Mouse (Mus musculus): Measurements from ENCODE around the gene St5. TPM values are rescaled to one million over a fixed set of nuclear protein-coding genes. Genes with fewer than 3 reads are reported as not detected.

The St5 gene
- total and polyA plus RNA-seq, 2 experiments from 2014 or later = 12.3 to 18.0 TPM

DNA sequence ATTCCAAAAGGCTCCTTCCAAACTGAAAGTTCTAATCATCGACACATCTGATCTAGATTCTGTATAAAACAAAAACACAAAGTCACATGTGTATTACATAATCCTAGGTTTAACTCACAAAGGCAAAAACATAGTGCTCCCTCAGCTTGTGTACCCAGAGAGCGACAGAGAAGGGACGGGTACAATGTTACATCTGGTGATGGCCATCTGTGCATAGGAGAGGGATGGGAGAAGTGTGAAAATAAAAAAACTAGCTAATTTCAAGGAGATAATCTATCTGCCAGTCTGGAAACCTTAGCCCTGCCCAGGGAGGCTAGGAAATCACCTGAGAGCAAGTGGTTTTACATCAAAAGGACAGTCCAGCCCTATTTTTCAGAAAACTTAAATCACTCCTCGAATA is 40.8 kb downstream of the St5 start:
- DNase-seq (no peak), ATAC-seq (no peak)
- H3K4me2 ChIP-seq (ENCODE audit: low read depth) = no peak overlapping the region
- H3K27ac ChIP-seq (ENCODE audit: low read depth, low read length) = no peak overlapping the region
- H3K4me1 ChIP-seq (ENCODE audit: insufficient read depth) = no peaks in the 10 kb centered on the region
- no peak for TF ChIP-seq CTCF (IDR thresholded peaks at IDR 0.05; ENCODE audit: low read depth)
- H3K27me3 ChIP-seq (ENCODE audit: insufficient read depth, low read length) = no peaks in the 10 kb centered on the region
- H3K36me3 ChIP-seq (ENCODE audit: insufficient read depth) = no peaks in the 10 kb centered on the region
- 54% methylated on average over 4 of the region's 4 CpGs for WGBS
- H3K9me3 ChIP-seq (ENCODE audit: low read length) = no peaks in the 10 kb centered on the region
- H3K9ac ChIP-seq = no peak overlapping the region
- H3K4me3 ChIP-seq (ENCODE audit: low read depth, low read length) = no peak overlapping the region

- Histone ChIP-seq H3K4me1 (ENCODE audit: insufficient read depth) (no peaks in the 10 kb centered on the region), H3K4me3 (ENCODE audit: low read depth, low read length) (no peak overlapping the region), H3K9ac (no peak overlapping the region), H3K9me3 (ENCODE audit: low read length) (no peaks in the 10 kb centered on the region), H3K36me3 (ENCODE audit: insufficient read depth) (no peaks in the 10 kb centered on the region), H3K27me3 (ENCODE audit: insufficient read depth, low read length) (no peaks in the 10 kb centered on the region), H3K27ac (ENCODE audit: low read depth, low read length) (no peak overlapping the region), H3K4me2 (ENCODE audit: low read depth) (no peak overlapping the region)
- ATAC-seq (no peak), DNase-seq (no peak)
- TF ChIP-seq CTCF (IDR thresholded peaks at IDR 0.05; ENCODE audit: low read depth) = no peak
- 97% methylated on average over 2 of the region's 2 CpGs for WGBS
Observed at GRCm38 (mm10) chr7:109659278-109659677, 44.1 kb downstream of the St5 start.

GRCm38 (mm10) chr7:109657884-109658283 is 45.5 kb downstream of the St5 start:
- no peak for ATAC-seq
- DNase-seq = no peak
- Histone ChIP-seq H3K4me2 (ENCODE audit: low read depth) (no peak overlapping the region), H3K27me3 (ENCODE audit: insufficient read depth, low read length) (no peaks in the 10 kb centered on the region), H3K9me3 (ENCODE audit: low read length) (no peaks in the 10 kb centered on the region), H3K9ac (no peak overlapping the region), H3K36me3 (ENCODE audit: insufficient read depth) (no peaks in the 10 kb centered on the region), H3K4me1 (ENCODE audit: insufficient read depth) (no peaks in the 10 kb centered on the region), H3K4me3 (ENCODE audit: low read depth, low read length) (no peak overlapping the region), H3K27ac (ENCODE audit: low read depth, low read length) (no peak overlapping the region)
- 69% methylated on average over 6 of the region's 6 CpGs for WGBS
- TF ChIP-seq CTCF (IDR thresholded peaks at IDR 0.05; ENCODE audit: low read depth) = no peak

GRCm38 (mm10) chr7:109654871-109655270 is 48.5 kb downstream of the St5 start:
- no peak overlapping the region for H3K4me2 ChIP-seq (ENCODE audit: low read depth)
- H3K9me3 ChIP-seq (ENCODE audit: low read length) = no peaks in the 10 kb centered on the region

DNA sequence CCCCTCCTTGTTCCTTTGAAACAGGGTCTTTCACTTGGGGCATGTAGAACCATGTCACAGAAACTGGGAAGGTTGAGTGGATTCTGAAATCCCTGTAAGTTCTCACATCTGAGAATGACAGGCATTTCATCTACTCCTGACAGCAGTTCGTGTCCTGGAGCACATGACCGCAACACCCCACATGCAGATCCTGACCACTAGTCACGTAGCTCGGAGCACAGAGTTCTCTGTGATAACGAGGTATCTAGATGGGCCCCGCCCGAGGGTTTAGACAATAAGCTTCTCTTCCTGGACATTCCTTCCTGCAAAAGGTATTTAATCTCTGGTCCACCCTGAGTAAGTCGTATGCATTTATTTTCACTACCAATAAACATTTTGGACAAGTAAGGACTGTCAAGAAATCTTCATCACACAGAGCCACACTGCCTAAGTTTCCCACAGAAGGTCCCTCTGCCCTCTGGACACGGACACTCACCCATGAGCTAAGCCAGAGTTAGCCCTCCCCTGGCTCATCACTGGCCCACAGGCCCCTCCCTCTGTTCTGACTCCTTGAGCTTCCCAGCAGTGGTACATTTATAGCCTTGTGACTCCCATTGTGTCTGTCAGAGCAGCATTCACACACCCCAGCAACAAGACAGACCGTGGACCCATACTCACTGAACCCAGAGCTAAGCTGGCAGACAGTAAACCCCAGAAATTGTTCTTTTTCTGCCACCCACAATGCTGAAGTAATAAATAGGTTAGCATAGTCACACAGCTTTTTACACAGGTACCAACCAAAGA is 54.4 kb downstream of the St5 start:
- Histone ChIP-seq H3K4me3 (ENCODE audit: low read depth, low read length) (no peak overlapping the region), H3K27me3 (ENCODE audit: insufficient read depth, low read length) (no peaks in the 10 kb centered on the region), H3K9ac (no peak overlapping the region), H3K9me3 (ENCODE audit: low read length) (no peaks in the 10 kb centered on the region), H3K27ac (ENCODE audit: low read depth, low read length) (no peak overlapping the region), H3K4me2 (ENCODE audit: low read depth) (no peak overlapping the region), H3K4me1 (ENCODE audit: insufficient read depth) (no peaks in the 10 kb centered on the region), H3K36me3 (ENCODE audit: insufficient read depth) (no peaks in the 10 kb centered on the region)
- no peak for ATAC-seq
- no peak for TF ChIP-seq CTCF (IDR thresholded peaks at IDR 0.05; ENCODE audit: low read depth)
- DNase-seq = no peak
- WGBS = 74% methylated on average over 10 of the region's 10 CpGs

More at GRCm38 (mm10) chr7:109654871-109655270, 48.5 kb downstream of the St5 start:
- DNase-seq (no peak), ATAC-seq (no peak)
- H3K36me3 ChIP-seq (ENCODE audit: insufficient read depth) = no peaks in the 10 kb centered on the region
- no peaks in the 10 kb centered on the region for H3K27me3 ChIP-seq (ENCODE audit: insufficient read depth, low read length)
- H3K4me3 ChIP-seq (ENCODE audit: low read depth, low read length) = no peak overlapping the region
- no peaks in the 10 kb centered on the region for H3K4me1 ChIP-seq (ENCODE audit: insufficient read depth)
- no peak overlapping the region for H3K9ac ChIP-seq
- H3K27ac ChIP-seq (ENCODE audit: low read depth, low read length) = no peak overlapping the region
- WGBS = 83% methylated on average over 5 of the region's 5 CpGs
- TF ChIP-seq CTCF (IDR thresholded peaks at IDR 0.05; ENCODE audit: low read depth) = no peak

GRCm38 (mm10) chr7:109646574-109646973 is 56.8 kb downstream of the St5 start:
- H3K36me3 ChIP-seq (ENCODE audit: insufficient read depth) = no peaks in the 10 kb centered on the region
- H3K4me1 ChIP-seq (ENCODE audit: insufficient read depth) = no peaks in the 10 kb centered on the region
- no peak overlapping the region for H3K27ac ChIP-seq (ENCODE audit: low read depth, low read length)
- no peak for DNase-seq
- 54% methylated on average over 3 of the region's 3 CpGs for WGBS
- H3K9ac ChIP-seq = no peak overlapping the region
- no peaks in the 10 kb centered on the region for H3K9me3 ChIP-seq (ENCODE audit: low read length)
- H3K4me2 ChIP-seq (ENCODE audit: low read depth) = no peak overlapping the region
- no peaks in the 10 kb centered on the region for H3K27me3 ChIP-seq (ENCODE audit: insufficient read depth, low read length)
- no peak overlapping the region for H3K4me3 ChIP-seq (ENCODE audit: low read depth, low read length)
- no peak for TF ChIP-seq CTCF (IDR thresholded peaks at IDR 0.05; ENCODE audit: low read depth)
- ATAC-seq = no peak

DNA sequence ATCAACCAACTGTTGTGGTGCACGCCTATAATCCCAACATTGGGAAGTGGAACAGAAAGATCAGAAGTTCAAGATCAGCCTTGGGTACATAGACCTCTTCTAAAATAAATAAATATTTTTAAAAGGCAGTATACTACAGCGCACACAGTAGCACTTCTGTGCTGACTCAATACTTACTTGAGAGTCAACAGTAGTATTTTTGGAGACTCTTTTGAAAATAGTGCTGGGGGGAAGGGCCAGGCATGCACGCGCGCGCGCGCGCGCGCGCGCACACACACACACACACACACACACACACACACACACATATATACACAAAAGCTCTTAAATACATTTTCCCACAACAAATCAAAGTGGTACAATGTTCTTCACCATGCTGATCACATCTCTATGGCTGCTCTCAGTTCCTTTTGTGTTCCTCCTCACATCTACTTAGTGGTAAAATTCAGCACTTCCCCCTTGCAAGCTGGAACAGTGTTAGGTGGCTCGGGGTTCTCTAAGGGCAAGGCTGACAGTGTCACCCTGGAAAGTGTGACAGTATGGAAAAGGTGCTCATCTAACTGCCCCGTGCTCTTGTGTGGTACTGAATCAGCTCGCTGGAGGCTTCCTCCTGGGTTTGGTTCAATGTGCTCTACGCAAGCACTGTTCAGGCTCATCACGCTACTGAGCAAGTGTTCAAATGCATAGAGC is 60.0 kb downstream of the St5 start:
- no peak for ATAC-seq

More for the DNA sequence above, 60.0 kb downstream of the St5 start:
- Histone ChIP-seq H3K9ac (no peak overlapping the region), H3K27me3 (ENCODE audit: insufficient read depth, low read length) (no peaks in the 10 kb centered on the region), H3K4me3 (ENCODE audit: low read depth, low read length) (no peak overlapping the region), H3K27ac (ENCODE audit: low read depth, low read length) (no peak overlapping the region), H3K9me3 (ENCODE audit: low read length) (no peaks in the 10 kb centered on the region), H3K4me1 (ENCODE audit: insufficient read depth) (0 out of 2 replicates have a peak, but pooled peaks cover 3% of the 10 kb centered on the region), H3K4me2 (ENCODE audit: low read depth) (no peak overlapping the region), H3K36me3 (ENCODE audit: insufficient read depth) (no peaks in the 10 kb centered on the region)
- WGBS = 93% methylated on average over 18 of the region's 18 CpGs
- no peak for DNase-seq
- TF ChIP-seq CTCF (IDR thresholded peaks at IDR 0.05; ENCODE audit: low read depth) = no peak

Measured in forebrain, postnatal 0 days (tissue).